Mouse (Mus musculus) left cerebral cortex, adult 11 months (tissue): ENCODE data around the gene Efemp1.

Experiments used
- DNase-seq: peaks from one replicate; pipeline ENCODE4 v3.0.0; 2022; ENCODE audit warnings: low spot score

The Efemp1 gene

DNA sequence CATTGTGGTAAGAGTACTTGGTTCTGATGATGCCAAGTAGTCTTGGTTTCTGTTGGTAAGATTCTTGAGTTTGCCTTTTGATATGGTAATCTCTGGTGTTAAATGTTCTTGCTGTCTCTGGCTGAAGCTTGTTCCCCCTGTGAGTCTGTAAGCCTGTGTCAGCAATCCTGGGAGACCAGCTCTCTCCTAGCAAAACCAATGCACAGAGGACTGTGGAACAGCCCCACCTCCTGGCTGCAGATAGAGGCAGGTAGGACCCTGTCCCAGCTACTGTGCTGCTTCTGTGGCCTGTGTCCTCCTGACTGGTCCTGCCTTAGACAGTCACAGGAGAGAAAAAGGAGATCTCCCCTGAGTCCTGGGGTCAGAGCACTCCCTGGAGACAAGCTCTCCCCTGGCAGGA, 81.4 kb downstream of the Efemp1 start:
- DNase-seq = no peak

DNA sequence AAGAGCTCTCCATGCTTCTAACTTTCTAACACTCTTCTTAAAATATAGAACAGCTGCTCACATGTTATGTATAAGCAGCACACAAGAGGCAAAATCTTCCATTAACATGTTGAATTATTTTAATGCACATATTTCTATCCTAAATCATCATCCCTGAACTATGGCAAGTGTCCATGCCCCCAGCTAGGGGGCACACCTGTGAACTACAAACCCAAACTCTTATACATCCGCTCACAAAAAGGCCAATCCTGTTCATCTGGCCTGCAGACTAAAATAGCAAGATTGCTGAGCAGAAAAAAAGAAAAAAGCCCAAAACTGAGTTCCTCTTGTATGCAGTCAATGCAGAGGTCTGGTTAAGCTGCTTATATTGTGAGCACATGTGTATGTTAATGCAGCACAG, 86.6 kb downstream of the Efemp1 start:
- DNase-seq = no peak

DNA sequence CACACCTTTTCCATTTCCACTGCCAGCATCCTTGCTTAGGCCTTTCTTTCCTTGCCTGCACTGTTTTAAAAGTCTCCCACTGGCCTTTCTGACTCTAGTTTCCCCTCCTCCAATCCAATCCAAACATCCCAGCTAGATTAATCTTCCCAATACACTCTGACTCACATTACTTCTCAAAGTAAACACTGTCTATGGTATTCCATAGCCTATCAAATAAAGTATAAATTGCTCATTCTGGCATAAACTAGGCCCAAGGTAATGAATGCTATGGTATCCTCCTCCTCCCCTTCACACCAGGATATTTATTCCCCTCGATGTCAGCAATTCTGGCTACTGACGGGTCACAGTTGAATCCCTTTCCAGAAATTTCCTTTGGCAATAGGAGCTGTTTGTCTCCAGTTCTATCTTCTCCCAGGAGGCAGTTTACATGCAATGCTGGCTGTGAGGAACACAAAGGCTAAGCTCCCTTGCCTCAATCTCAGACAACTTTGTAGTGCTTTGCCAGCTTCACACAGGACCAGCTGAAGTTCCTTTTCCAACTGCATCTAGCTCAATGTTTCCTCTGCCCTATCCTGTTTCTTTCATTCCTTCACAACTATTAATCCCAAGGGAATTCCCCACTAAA, 98.7 kb downstream of the Efemp1 start:
- DNase-seq = no peak

DNA sequence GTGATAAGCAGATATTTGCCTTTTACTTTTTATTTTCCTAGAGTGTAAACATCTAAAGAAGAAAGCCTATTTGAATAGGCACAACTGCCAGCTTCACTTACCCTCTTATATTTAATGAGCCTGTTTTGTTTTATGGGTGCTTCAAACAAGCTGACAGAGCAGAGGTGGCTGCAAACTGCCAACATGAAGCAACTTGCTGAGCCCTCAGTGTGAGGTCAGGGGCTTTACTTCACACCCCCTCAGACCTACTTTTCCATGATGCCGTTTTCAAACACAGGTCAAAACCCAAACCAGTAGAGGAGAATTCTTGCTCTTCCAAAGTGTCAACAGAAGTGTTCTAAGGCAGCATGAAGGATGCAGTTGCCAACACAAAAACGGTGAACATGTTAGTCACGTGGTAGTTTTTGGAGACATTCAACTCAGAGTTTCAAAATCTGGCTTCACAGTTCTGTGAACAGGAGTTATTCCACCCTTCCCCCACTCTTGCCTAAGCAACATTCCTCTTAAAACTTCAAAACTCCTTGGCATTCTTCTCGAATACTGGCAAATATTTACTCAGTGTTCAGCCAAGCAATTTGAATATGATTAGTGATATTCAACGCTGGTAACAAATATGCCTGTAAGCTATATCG, 101.8 kb downstream of the Efemp1 start:
- no peak for DNase-seq

DNA sequence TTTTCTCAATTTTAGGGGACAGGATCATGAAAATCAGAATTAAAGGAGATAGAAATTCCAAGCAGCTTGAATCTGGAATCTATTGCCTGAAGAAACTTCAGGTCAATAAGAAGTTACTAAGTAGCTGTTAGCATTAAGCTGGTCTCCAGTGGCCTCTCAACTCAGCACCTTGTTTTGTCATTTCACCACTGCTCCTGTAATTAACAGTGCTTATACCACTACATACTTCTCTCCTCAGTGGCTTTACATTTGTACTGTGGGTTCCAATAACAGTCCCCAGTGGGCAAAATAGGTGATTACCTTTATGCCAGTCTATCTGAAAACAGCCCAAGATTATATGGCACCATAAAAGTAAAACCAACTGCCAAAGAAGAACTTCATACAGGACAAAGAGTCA, 102.3 kb downstream of the Efemp1 start:
- no peak for DNase-seq

DNA sequence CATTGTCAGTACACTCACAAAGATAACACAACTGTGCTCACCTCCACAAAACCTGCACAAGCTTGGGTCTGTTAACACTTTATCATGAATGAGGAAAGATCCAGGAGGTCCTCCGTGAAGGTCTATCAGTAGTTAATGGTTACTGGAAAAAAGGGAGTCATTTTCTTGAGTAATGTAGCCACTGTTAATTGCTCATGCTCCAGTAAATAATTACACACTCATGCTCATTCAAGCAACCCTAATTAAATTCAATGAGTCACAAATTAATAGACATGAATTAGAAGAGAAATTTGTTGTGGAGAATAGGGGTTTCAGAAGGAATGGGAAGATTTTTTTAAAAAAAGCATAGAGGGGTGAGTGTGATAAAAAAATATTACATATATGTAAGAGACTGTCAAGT, 108.4 kb downstream of the Efemp1 start:
- no peak for DNase-seq
